Mouse (Mus musculus): ENCODE results near the gene Sntb2.

Gene Sntb2

GRCm38 (mm10) chr8:107040632-107041031, 105.1 kb downstream of the Sntb2 start:
- no peak for DNase-seq

- no peak for DNase-seq
These were observed 109.9 kb downstream of the Sntb2 start for GRCm38 (mm10) chr8:107045478-107045877.

GRCm38 (mm10) chr8:107046976-107047375, 111.4 kb downstream of the Sntb2 start:
- DNase-seq, result no peak

GRCm38 (mm10) chr8:107048061-107048941, 112.8 kb downstream of the Sntb2 start, which contains the start of gene Pdf:
TSS of gene Pdf (minus strand) at chr8:107048614.
- DNase-seq, result peak; percentile 82 to 92

- no peak for DNase-seq
These were observed 113.9 kb downstream of the Sntb2 start for GRCm38 (mm10) chr8:107049480-107049879.

DNA sequence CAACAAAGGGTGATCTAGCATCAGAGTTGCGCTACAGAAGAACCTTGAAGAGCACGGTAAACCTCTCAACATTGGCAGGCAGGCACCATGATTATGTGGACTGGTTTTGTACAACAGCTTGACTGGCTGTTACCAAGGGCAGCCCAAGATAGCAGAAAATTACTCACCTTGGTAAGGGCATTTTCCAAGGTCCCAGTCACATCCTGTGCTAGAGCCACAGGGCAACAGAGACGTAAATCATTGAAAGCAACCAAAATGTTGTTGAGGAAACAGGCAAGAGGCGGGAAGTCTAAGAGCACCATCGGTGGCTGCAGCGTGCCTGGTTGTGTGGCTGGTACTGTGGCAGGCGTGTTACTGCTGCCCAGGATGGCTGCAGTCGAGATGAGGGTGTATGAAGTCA, 116.5 kb downstream of the Sntb2 start:
- no peak for DNase-seq

DNA sequence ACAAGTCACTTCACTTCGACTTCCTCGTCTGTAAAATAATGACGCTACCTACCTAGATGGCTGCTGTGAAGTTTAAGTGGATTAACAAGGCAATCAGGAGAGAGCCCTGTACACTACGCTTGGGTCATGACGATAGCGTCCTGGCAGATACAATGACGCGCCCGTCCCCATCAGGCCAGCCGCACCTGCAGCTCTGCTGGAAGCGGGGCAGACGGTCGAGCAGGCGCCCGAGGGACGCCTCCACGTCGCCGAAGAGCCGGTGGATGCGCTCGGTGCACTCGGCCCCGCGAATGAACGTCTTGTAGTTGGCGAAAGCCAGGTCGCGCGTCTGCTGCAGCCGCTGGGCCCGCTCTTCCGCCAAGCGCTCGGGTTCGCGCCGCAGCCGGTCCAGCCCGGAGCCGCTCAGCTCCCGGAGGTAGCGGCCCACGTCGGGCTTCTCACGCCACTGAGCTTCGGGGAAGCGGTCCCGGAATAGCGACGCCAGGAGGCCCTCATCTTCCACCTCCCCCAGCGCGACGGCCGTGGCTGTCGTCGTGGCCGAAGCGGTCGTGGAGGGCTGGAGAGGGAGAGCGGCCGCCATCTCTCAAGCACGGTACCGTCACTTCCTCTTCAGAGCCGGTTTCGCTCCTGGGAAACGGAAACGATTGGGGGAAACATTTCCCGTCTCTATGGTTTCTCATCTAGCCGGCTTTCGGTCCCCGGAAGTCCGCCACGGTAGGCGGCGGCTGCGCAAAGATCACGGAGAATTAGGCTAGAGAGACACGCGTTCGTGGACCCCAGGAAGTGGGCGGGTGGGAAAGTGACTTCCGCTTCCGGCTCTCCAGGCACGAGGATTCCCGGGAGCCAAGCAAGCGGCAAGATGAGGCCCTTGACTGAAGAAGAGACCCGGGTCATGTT, 120.8 kb downstream of the Sntb2 start, which contains the start of the genes Cog8 and Nip7:
Gene Cog8 (minus strand): TSS at position 614 of the 897 bp plus-strand sequence.
Gene Nip7 (plus strand): TSS at position 802 of the 897 bp plus-strand sequence.
- peak; percentile 96 to 98 for DNase-seq

DNA sequence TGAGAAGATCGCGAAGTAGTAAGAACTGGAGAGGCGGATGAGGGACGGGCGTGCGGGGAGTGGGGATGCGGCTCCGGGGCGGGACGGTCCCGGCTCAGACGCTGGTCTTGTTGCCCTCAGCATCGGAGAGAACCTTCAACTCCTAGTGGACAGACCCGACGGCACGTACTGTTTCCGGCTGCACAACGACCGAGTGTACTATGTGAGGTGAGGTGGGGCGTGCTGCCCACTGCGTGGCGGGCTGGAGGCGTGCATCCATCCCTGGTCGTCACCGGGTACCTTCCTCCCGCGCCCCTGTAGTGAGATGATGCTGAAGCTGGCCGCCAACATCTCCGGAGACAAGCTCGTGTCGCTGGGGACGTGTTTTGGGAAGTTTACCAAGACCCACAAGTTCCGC, 121.4 kb downstream of the Sntb2 start:
- DNase-seq, result peak in 1 of 2 experiments; percentile 12

DNA sequence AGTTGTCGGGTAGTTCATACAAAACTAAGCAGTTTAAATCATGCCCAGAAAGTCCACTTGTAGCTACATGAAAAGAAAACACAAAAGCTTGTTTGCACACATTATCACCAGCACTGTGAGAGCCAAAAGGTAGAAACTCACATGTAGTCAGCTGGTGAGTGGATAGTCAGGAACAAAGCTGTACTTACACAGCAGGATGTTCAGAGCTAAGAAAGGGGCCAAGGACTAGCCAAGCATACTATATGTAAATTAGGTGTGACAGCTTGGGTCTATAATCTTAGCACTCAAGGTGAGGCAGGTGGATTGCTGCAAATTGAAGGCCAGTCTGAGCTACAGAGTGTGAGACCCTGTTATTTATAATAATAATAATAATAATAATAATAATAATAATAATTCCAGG, 127.1 kb downstream of the Sntb2 start:
- no peak for DNase-seq

DNA sequence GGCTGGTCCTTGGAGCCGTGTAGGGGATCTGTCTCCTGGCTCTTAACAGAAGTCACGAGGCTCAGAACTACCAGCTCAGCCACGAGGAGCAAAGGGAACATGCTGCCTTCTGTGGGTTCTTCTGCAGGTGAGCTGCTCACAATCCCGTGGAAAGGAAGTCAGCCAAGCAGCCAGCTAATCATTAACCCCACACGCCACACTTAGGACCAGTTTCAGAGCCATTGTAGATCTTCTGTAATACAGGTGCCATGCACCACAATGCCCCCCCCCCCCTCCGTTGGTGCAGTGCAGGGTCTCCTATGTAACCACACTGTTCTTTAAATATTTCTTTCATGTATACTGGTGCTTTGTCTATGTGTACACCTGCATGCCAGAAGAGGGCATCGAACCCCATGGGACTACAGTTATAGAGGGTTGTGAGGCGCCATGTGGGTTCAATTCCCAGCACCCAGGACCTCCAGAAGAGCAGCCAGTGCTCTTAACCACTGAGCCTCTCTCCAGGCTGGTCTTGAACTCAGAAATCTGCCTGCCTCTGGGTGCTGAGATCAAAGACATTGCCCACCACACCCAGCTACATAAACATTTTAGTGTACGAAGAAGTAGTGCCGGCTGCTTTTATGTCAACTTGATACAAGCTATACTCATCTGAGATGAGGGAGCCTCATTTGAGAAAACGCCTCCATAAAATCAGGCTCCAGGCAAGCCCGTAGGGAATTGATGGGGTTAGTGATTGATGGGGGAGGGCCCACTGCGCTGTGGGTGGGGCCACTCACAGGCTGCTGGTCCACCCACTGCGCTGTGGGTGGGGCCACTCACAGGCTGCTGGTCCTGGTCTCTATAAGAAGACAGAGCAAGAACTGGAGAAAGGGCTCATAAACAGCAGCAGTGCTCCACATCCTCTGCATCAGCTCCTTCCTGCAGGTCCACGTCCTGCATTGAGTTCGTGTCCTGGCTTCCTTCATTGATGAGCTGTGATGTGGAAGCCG, 130.3 kb downstream of the Sntb2 start, which contains the start of gene Tmed6:
Gene Tmed6 (minus strand): TSS at position 134 of the 986 bp plus-strand sequence.
- DNase-seq, result peak; percentile 89 to 91

Measured in kidney, postnatal 25 days (tissue).